Mouse (Mus musculus) right cerebral cortex, postnatal 4 days (tissue): ENCODE measurements around the gene Npff.

ENCODE experiments used
- DNase-seq: peaks from one replicate; pipeline ENCODE4 v3.0.0-alpha.2; 2022

Npff gene

GRCm38 (mm10) chr15:102519211-102520141, 5.3 kb downstream of the Npff start:
- no peak for DNase-seq

- no peak for DNase-seq
These were observed 5.9 kb downstream of the Npff start for GRCm38 (mm10) chr15:102518859-102519201.

DNA sequence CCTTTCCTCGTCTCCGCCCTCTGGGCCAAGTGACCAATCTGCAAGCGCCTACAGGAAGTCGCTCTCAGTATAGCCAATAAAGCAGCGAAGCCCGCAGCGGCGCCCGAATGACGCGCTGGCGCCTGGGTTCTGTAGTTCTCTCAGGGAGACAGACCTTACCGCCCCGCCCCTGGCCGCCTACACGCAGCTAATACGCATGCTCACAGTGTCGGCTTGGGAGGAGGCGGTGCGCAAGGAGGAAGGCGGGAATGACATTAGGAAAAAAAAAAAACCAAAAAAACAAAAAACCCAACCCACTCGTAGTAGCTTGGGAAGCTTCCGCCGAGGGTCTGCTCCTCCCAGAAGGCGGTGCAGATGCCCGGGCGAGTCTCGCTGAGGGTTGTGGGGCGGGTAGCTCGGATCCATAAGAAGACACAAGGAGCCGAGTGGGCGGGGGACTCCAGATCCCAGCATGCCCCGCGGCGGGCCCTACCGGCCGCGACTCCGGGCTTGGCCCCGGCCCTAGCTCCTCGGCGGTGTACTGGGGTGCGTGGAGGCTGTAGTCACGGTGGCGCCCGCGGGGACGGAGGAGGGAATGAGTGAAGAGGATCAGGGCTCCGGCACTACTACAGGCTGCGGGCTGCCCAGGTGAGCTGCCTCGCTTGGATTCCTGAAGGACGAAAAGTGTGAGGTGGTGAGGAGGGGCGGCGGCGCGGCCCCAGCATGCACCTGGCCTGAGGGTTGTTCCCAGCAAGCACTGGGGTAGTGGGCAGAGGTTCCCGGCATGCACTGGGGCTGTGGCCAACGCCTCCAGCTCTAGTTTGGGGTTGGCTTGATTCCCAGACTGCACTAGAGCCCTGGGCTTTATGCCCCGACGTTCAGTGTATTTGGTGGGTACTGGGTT, 6.5 kb downstream of the Npff start, which contains the start of gene Tarbp2:
Gene Tarbp2, plus strand, starts transcription at position 217 of the 883 bp plus-strand sequence.
- DNase-seq, result peak; percentile 98

GRCm38 (mm10) chr15:102517631-102517975, 7.1 kb downstream of the Npff start:
- no peak for DNase-seq

DNA sequence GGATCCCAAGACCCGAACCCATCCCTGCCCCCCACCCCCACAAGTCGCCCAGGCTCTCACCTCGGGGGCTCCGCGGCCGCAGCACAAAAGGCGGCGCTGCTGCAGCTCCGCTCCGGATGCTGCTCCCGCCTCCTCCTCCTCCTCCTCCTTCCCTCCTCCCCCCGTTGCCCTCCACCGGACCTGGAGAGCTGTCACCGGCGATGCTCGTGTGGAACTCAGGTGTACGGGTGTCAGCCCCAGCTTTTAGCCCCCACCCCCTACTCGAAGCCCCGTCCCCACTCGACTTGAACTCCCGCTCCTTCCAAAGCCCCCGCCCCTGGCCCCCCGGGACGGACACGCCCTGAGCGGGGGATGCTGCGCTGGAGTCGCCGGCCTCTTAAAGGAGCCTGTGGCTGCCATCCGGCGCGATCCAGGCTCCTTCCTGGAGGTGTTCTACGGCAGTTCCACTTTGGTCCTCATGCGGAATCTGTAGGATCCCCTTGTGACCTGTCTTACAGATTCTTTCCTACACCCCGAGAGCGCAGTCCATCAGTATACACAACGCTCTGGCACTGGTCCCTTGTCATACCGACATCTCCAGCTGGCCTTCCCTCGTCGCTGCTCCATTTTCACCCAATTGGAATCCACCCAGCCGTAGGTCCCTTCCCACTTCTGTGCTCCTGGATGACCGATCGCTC, 7.9 kb downstream of the Npff start, which contains the start of gene Map3k12:
Gene Map3k12, minus strand, starts transcription at position 337 of the 677 bp plus-strand sequence.
- peak; percentile 74 for DNase-seq

DNA sequence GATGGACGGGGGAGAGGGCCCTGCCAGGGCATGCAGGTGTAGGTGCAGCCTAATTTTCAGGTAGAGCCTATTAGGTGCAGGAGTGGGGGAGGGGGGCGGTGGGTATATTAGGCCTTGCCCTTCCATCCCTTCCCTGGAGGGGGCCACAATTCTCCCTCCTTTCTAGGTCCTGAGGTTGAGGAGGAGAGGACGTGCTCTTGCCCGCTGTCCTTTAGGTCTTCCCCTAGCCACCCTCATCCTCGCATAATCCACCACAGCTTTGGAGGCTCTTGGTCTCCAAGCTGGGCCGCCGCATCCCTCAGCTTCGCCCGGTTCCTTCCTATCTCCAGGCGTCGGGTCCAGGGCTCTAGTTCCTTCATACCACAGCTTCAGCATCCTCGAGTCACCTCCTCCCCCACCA, 8.4 kb downstream of the Npff start:
- peak; percentile 58 for DNase-seq

GRCm38 (mm10) chr15:102515791-102516190, 9.0 kb downstream of the Npff start:
- no peak for DNase-seq

- no peak for DNase-seq
These were observed 9.5 kb downstream of the Npff start for GRCm38 (mm10) chr15:102515261-102515660.

GRCm38 (mm10) chr15:102513004-102513403, 11.7 kb downstream of the Npff start:
- DNase-seq, result no peak

DNA sequence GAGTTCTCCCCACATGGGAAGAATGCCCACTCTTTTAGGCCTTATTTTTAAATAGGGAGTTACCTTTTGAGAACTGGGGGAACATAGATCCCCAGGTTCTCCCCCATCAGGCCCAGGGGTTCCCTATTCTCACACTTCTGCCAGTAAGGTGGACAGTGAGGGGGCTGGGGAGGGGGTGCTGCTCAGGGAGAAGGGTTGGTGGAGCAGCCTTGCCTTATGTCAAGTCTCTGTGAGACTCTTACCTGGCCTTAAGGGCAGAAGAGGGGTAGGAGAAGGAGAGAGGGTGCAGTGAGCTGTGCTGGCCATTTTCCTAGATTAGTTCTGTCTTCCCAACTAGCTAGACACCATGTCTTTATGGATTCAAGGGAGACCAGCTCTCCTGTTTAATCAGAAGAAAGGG, 12.3 kb downstream of the Npff start:
- DNase-seq, result no peak

GRCm38 (mm10) chr15:102512010-102512409, 12.7 kb downstream of the Npff start:
- DNase-seq, result no peak

- DNase-seq, result no peak
These were observed 13.4 kb downstream of the Npff start for GRCm38 (mm10) chr15:102511285-102511833.

- peak; percentile 91 for DNase-seq
These were observed 14.0 kb downstream of the Npff start for GRCm38 (mm10) chr15:102510590-102511284.

- DNase-seq, result peak; percentile 62
These were observed 14.6 kb downstream of the Npff start for GRCm38 (mm10) chr15:102510110-102510509.

GRCm38 (mm10) chr15:102508336-102508735, 16.4 kb downstream of the Npff start:
- no peak for DNase-seq

- DNase-seq, result no peak
These were observed 17.2 kb downstream of the Npff start for GRCm38 (mm10) chr15:102507561-102507960.

- DNase-seq, result no peak
These were observed 17.9 kb downstream of the Npff start for GRCm38 (mm10) chr15:102506864-102507263.

GRCm38 (mm10) chr15:102506464-102506830, 18.3 kb downstream of the Npff start:
- DNase-seq, result no peak

GRCm38 (mm10) chr15:102505770-102506463, 18.8 kb downstream of the Npff start:
- no peak for DNase-seq

- no peak for DNase-seq
These were observed 19.5 kb downstream of the Npff start for GRCm38 (mm10) chr15:102505073-102505769.
